Mouse (Mus musculus): ENCODE measurements at regions not wholly inside any gene's neighbourhood (a gene's known extent, or its start where the extent isn't known, plus 50 kb on each side); places are given as distances from the start of the nearest gene placed in this dataset.

DNA sequence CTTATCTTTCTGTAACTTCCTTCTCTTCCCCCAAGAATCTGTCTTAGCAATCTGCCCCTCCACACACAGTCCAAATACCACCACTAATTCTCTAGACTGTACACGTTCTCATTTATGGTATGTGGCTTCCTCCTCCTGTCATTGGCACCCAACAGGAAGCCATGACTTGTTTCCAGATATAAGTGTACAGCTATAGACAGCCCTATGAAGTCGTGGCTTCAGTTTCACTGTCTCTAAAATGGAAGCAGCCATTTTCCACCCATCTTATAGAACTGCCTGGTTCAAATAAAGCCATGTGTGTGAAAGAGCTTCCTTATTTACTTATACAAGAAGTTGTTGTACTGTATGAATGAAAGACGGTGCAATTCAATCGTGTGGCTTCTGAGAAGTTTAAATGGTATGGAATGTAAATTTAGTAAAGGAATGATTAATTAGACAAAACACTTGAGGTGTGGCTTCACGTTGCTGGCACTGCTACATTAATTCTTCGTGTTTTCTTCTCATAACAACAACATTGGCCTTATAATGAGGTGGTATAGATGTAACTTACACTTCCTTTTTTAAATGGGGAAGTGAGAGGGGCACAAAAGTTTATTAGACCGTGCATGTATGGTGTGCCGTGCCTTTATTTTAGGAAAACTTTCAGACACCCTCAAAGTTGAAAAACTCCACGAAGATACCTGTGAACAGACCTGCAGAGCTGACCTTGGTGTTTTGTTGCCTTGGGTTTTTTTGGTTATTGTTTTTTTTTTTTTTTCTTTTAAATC lies 299.7 kb downstream of the Foxo1 start:
- Histone ChIP-seq H3K27me3 (peaks cover 3% of the 10 kb centered on the region), H3K9ac (no peak overlapping the region), H3K4me1 (no peaks in the 10 kb centered on the region), H3K4me2 (replicated peaks) (no peak overlapping the region), H3K27ac (replicated peaks) (no peak overlapping the region), H3K36me3 (no peaks in the 10 kb centered on the region), H3K4me3 (replicated peaks) (no peak overlapping the region), H3K9me3 (replicated peaks) (no peaks in the 10 kb centered on the region)
- WGBS = 77% methylated on average over 9 of the region's 9 CpGs
- no peak for ATAC-seq (ENCODE audit: insufficient number of reproducible peaks, low FRiP score, low TSS enrichment, low read depth)

GRCm38 (mm10) chr3:52563595-52563994 lies 295.5 kb downstream of the Foxo1 start:
- H3K27ac ChIP-seq (replicated peaks) = no peak overlapping the region
- peaks cover 3% of the 10 kb centered on the region; the same call in 1 of the 2 replicates for H3K4me1 ChIP-seq
- no peak for ATAC-seq (ENCODE audit: insufficient number of reproducible peaks, low FRiP score, low TSS enrichment, low read depth)
- H3K27me3 ChIP-seq = peaks cover 7% of the 10 kb centered on the region
- 74% methylated on average over 5 of the region's 5 CpGs for WGBS
- H3K4me2 ChIP-seq (replicated peaks) = no peak overlapping the region
- no peaks in the 10 kb centered on the region for H3K9me3 ChIP-seq (replicated peaks)
- H3K4me3 ChIP-seq (replicated peaks) = no peak overlapping the region
- H3K36me3 ChIP-seq = no peaks in the 10 kb centered on the region
- no peak overlapping the region for H3K9ac ChIP-seq

- H3K9ac ChIP-seq = no peak overlapping the region
- H3K36me3 ChIP-seq = no peaks in the 10 kb centered on the region
- H3K4me1 ChIP-seq = peaks cover 3% of the 10 kb centered on the region; the same call in 1 of the 2 replicates
- no peak overlapping the region for H3K4me2 ChIP-seq (replicated peaks)
- no peaks in the 10 kb centered on the region for H3K9me3 ChIP-seq (replicated peaks)
- no peak overlapping the region for H3K27ac ChIP-seq (replicated peaks)
- no peak for ATAC-seq (ENCODE audit: insufficient number of reproducible peaks, low FRiP score, low TSS enrichment, low read depth)
- 64% methylated on average over 5 of the region's 5 CpGs for WGBS
- no peak overlapping the region for H3K4me3 ChIP-seq (replicated peaks)
- H3K27me3 ChIP-seq = peaks cover 7% of the 10 kb centered on the region
These were observed 294.7 kb downstream of the Foxo1 start for GRCm38 (mm10) chr3:52562816-52563215.

- no peaks in the 10 kb centered on the region for H3K36me3 ChIP-seq
- no peaks in the 10 kb centered on the region for H3K9me3 ChIP-seq (replicated peaks)
- 57% methylated on average over 10 of the region's 10 CpGs for WGBS
- no peak overlapping the region for H3K4me2 ChIP-seq (replicated peaks)
- ATAC-seq (ENCODE audit: insufficient number of reproducible peaks, low FRiP score, low TSS enrichment, low read depth) = no peak
- H3K4me3 ChIP-seq (replicated peaks) = no peak overlapping the region
- H3K9ac ChIP-seq = no peak overlapping the region
- H3K4me1 ChIP-seq = peaks cover 3% of the 10 kb centered on the region; the same call in 1 of the 2 replicates
- no peak overlapping the region for H3K27ac ChIP-seq (replicated peaks)
- H3K27me3 ChIP-seq = peaks cover 8% of the 10 kb centered on the region; the same call in 1 of the 2 replicates
These were observed 291.3 kb downstream of the Foxo1 start for GRCm38 (mm10) chr3:52559481-52559880.

DNA sequence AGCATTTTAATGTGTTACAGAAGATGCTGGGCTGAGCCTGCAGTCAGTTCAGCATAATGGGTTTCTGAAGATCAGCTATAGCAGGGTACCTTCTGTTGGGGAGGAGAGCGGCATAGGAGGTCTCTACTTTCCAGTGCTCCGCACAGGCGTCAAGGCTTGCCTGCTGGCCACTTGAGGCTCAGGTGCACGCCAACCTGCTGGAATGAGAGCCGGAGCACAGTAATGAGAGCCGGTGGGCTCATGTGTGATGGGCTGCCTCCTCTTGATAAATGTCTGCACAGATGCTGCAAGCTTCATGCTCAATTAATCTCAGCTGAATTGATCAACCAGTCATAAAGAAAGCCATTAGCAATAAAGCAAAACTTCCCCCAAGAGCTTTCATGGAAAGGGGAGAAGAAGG lies 290.6 kb downstream of the Foxo1 start:
- Histone ChIP-seq H3K9me3 (replicated peaks) (no peaks in the 10 kb centered on the region), H3K4me2 (replicated peaks) (no peak overlapping the region), H3K36me3 (no peaks in the 10 kb centered on the region), H3K4me1 (peaks cover 3% of the 10 kb centered on the region; the same call in 1 of the 2 replicates), H3K4me3 (replicated peaks) (no peak overlapping the region), H3K9ac (no peak overlapping the region), H3K27ac (replicated peaks) (no peak overlapping the region), H3K27me3 (peaks cover 8% of the 10 kb centered on the region; the same call in 1 of the 2 replicates)
- no peak for ATAC-seq (ENCODE audit: insufficient number of reproducible peaks, low FRiP score, low TSS enrichment, low read depth)
- WGBS = 54% methylated on average over 6 of the region's 6 CpGs

GRCm38 (mm10) chr3:52557296-52557695 lies 289.2 kb downstream of the Foxo1 start:
- Histone ChIP-seq H3K4me1 (peaks cover 3% of the 10 kb centered on the region; the same call in 1 of the 2 replicates), H3K4me2 (replicated peaks) (no peak overlapping the region), H3K36me3 (no peaks in the 10 kb centered on the region), H3K9me3 (replicated peaks) (no peaks in the 10 kb centered on the region), H3K9ac (no peak overlapping the region), H3K4me3 (replicated peaks) (no peak overlapping the region), H3K27ac (replicated peaks) (no peak overlapping the region), H3K27me3 (peaks cover 8% of the 10 kb centered on the region; the same call in 1 of the 2 replicates)
- 78% methylated on average over 4 of the region's 4 CpGs for WGBS
- ATAC-seq (ENCODE audit: insufficient number of reproducible peaks, low FRiP score, low TSS enrichment, low read depth) = no peak

DNA sequence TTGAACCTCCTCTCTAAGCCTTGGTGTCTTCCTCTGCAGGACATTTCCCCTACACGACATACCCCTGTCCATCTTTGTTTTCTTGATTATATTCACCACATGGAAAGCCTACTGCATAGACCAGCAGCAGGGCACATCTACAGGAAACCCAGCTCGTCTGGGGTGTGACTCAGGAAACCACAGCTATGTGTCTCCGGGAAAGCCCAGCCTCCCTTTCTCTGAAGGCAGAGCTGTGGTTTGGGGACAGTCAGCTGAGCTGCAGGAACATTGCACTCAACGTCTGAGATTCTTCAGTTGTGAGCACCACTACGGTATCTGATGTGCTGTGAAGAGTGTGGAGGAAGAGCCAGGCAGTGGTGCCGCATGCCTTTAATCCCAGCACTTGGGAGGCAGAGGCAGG lies 286.9 kb downstream of the Foxo1 start:
- no peak overlapping the region for H3K27ac ChIP-seq (replicated peaks)
- H3K9me3 ChIP-seq (replicated peaks) = no peaks in the 10 kb centered on the region
- H3K4me2 ChIP-seq (replicated peaks) = no peak overlapping the region
- no peaks in the 10 kb centered on the region for H3K36me3 ChIP-seq
- WGBS = 49% methylated on average over 6 of the region's 6 CpGs
- H3K4me3 ChIP-seq (replicated peaks) = no peak overlapping the region
- no peak overlapping the region for H3K9ac ChIP-seq
- H3K4me1 ChIP-seq = peaks cover 3% of the 10 kb centered on the region; the same call in 1 of the 2 replicates
- ATAC-seq (ENCODE audit: insufficient number of reproducible peaks, low FRiP score, low TSS enrichment, low read depth) = no peak
- H3K27me3 ChIP-seq = peaks cover 3% of the 10 kb centered on the region; the same call in 1 of the 2 replicates

DNA sequence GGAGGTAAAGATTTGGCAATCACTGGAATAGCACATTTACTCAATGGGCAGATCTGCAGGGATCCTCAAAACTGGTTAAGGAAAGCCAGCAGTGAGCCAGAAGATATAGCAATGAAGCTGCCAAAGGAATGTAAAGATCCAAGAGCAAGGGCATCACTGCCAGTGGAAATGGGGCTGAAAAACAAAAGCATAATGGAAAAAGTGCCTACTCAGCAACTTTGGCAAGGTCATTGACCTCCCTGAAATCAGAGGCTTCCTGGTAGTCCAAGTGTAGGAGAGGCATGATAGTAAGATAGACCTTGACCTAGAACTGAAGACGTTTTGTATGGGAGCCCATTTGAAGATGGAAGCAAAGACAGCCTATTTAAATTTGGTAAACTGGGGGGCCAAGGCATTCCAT lies 286.4 kb downstream of the Foxo1 start:
- H3K9ac ChIP-seq = no peak overlapping the region
- ATAC-seq (ENCODE audit: insufficient number of reproducible peaks, low FRiP score, low TSS enrichment, low read depth) = no peak
- H3K27me3 ChIP-seq = peaks cover 3% of the 10 kb centered on the region; the same call in 1 of the 2 replicates
- WGBS = 79% methylated on average over 1 of the region's 1 CpGs
- H3K27ac ChIP-seq (replicated peaks) = no peak overlapping the region
- no peaks in the 10 kb centered on the region for H3K9me3 ChIP-seq (replicated peaks)
- H3K4me1 ChIP-seq = peaks cover 3% of the 10 kb centered on the region; the same call in 1 of the 2 replicates
- H3K4me2 ChIP-seq (replicated peaks) = no peak overlapping the region
- no peak overlapping the region for H3K4me3 ChIP-seq (replicated peaks)
- H3K36me3 ChIP-seq = no peaks in the 10 kb centered on the region

GRCm38 (mm10) chr3:52548201-52548893 lies 280.2 kb downstream of the Foxo1 start:
- Histone ChIP-seq H3K9me3 (replicated peaks) (no peaks in the 10 kb centered on the region), H3K4me1 (no peaks in the 10 kb centered on the region), H3K4me2 (replicated peaks) (no peak overlapping the region), H3K9ac (no peak overlapping the region), H3K27ac (replicated peaks) (no peak overlapping the region), H3K36me3 (no peaks in the 10 kb centered on the region), H3K27me3 (0 out of 2 replicates have a peak, but pooled peaks cover 3% of the 10 kb centered on the region), H3K4me3 (replicated peaks) (no peak overlapping the region)
- ATAC-seq (ENCODE audit: insufficient number of reproducible peaks, low FRiP score, low TSS enrichment, low read depth) = no peak
- 87% methylated on average over 6 of the region's 6 CpGs for WGBS

GRCm38 (mm10) chr3:52546035-52546434 lies 277.9 kb downstream of the Foxo1 start:
- no peak overlapping the region for H3K4me2 ChIP-seq (replicated peaks)
- no peak overlapping the region for H3K27ac ChIP-seq (replicated peaks)
- H3K27me3 ChIP-seq = 0 out of 2 replicates have a peak, but pooled peaks cover 8% of the 10 kb centered on the region
- no peak overlapping the region for H3K9ac ChIP-seq
- ATAC-seq (ENCODE audit: insufficient number of reproducible peaks, low FRiP score, low TSS enrichment, low read depth) = no peak
- H3K4me1 ChIP-seq = peaks cover 3% of the 10 kb centered on the region
- H3K36me3 ChIP-seq = no peaks in the 10 kb centered on the region
- no peaks in the 10 kb centered on the region for H3K9me3 ChIP-seq (replicated peaks)
- H3K4me3 ChIP-seq (replicated peaks) = no peak overlapping the region
- 87% methylated on average over 5 of the region's 5 CpGs for WGBS

DNA sequence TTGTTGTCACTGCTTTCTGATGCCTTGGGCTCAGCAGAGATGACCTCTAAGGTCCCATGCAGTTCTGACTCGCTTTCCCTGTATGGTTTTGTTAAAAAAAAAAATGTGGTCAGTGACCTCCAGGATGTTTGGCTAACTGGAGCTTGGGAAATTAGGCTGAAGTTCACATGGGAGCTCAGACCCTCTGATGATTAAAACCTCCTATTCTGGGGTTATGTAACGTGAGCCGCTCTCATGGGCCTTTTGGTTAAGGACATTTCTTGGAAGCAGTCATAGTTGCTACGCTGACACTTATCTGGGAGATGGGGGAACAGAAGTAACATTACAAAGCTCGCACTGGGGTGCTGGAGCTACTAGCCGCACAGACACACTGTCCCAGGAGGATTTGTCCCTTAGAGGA lies 274.9 kb downstream of the Foxo1 start:
- H3K36me3 ChIP-seq = no peaks in the 10 kb centered on the region
- whole genome bisulfite sequencing = 46% methylated on average over 6 of the region's 6 CpGs
- H3K4me1 ChIP-seq = peaks cover 17% of the 10 kb centered on the region
- H3K9ac ChIP-seq = no peak overlapping the region
- ATAC-seq (ENCODE audit: insufficient number of reproducible peaks, low FRiP score, low TSS enrichment, low read depth) = no peak
- H3K4me3 ChIP-seq (replicated peaks) = no peak overlapping the region
- no peak overlapping the region for H3K27ac ChIP-seq (replicated peaks)
- H3K9me3 ChIP-seq (replicated peaks) = no peaks in the 10 kb centered on the region
- no peak overlapping the region for H3K4me2 ChIP-seq (replicated peaks)
- 0 out of 2 replicates have a peak, but pooled peaks cover 9% of the 10 kb centered on the region for H3K27me3 ChIP-seq

Measured in embryonic facial prominence, embryonic 15.5 days (tissue).